Mouse (Mus musculus): ENCODE results near the gene Mtor. TPM values are rescaled to one million over a fixed set of nuclear protein-coding genes. Genes with fewer than 3 reads are reported as not detected.

Mtor gene
- total RNA-seq, 2 experiments from 2014 or later, result 26.3 to 30.6 TPM

GRCm38 (mm10) chr4:148487841-148488240, 39.4 kb downstream of the Mtor start:
- DNase-seq, result no peak

- DNase-seq, result no peak
Observed at GRCm38 (mm10) chr4:148490502-148490901, 42.1 kb downstream of the Mtor start.

- DNase-seq, result no peak
Observed at GRCm38 (mm10) chr4:148491448-148491847, 43.0 kb downstream of the Mtor start.

GRCm38 (mm10) chr4:148495160-148495559, 46.7 kb downstream of the Mtor start:
- no peak for DNase-seq

GRCm38 (mm10) chr4:148495874-148496689, 47.7 kb downstream of the Mtor start:
- no peak for DNase-seq

GRCm38 (mm10) chr4:148500410-148500867, 52.0 kb downstream of the Mtor start, which contains the start of gene Angptl7:
Gene Angptl7, minus strand, starts transcription at chr4:148500460.
- DNase-seq, result no peak

- peak; percentile 43 for DNase-seq
Observed at GRCm38 (mm10) chr4:148504497-148504959, 56.1 kb downstream of the Mtor start.

- no peak for DNase-seq
Observed at GRCm38 (mm10) chr4:148507585-148507984, 59.2 kb downstream of the Mtor start.

- no peak for DNase-seq
Observed at GRCm38 (mm10) chr4:148508084-148508849, 59.9 kb downstream of the Mtor start.

GRCm38 (mm10) chr4:148509450-148510084, 61.2 kb downstream of the Mtor start:
- no peak for DNase-seq

GRCm38 (mm10) chr4:148510691-148511090, 62.3 kb downstream of the Mtor start:
- no peak for DNase-seq

GRCm38 (mm10) chr4:148511334-148511733, 62.9 kb downstream of the Mtor start:
- no peak for DNase-seq

- no peak for DNase-seq
Observed at GRCm38 (mm10) chr4:148513021-148513559, 64.7 kb downstream of the Mtor start.

- DNase-seq, result no peak
Observed at GRCm38 (mm10) chr4:148515313-148515712, 66.9 kb downstream of the Mtor start.

GRCm38 (mm10) chr4:148517809-148518208, 69.4 kb downstream of the Mtor start:
- no peak for DNase-seq

GRCm38 (mm10) chr4:148518235-148518795, 69.9 kb downstream of the Mtor start:
- no peak for DNase-seq

GRCm38 (mm10) chr4:148523538-148523937, 75.1 kb downstream of the Mtor start:
- DNase-seq, result no peak

GRCm38 (mm10) chr4:148527158-148527910, 78.9 kb downstream of the Mtor start:
- no peak for DNase-seq

GRCm38 (mm10) chr4:148530351-148530750, 81.9 kb downstream of the Mtor start:
- DNase-seq, result no peak

GRCm38 (mm10) chr4:148530778-148531177, 82.4 kb downstream of the Mtor start:
- DNase-seq, result no peak

- no peak for DNase-seq
Observed at GRCm38 (mm10) chr4:148531341-148531740, 82.9 kb downstream of the Mtor start.
